Mouse (Mus musculus) cerebellum, adult 2 months (tissue): ENCODE measurements around the gene Rab3b.

Experiments
- CTCF ChIP-seq: fragments of 200-500 bp; IDR thresholded peaks from 2 replicates; pipeline ENCODE4 v1.5.1; 2011; ENCODE audit warnings: low read depth, mild to moderate bottlenecking, control low read depth, low read length, moderate library complexity, borderline replicate concordance; ENCODE audit not compliant: insufficient read depth
- POLR2A ChIP-seq: fragments of 200-500 bp; IDR thresholded peaks from 2 replicates; pipeline ENCODE4 v1.6.1; 2011; ENCODE audit warnings: low read length, control low read depth, borderline replicate concordance; ENCODE audit not compliant: insufficient read depth

GRCm38 (mm10) chr4:108835496-108835895 is 43.4 kb upstream of the Rab3b start:
- TF ChIP-seq CTCF (no peak), POLR2A (no peak)
